Mouse (Mus musculus) WW6 (cell line): Measurements from ENCODE around the gene Snapc2.
"Not testable (repeated sequence)": the region's sequence is repeated elsewhere in the genome, so short reads cannot be mapped to it uniquely, and the experiment has no call there.

Experiments used
- DNase-seq: peaks from one replicate; pipeline ENCODE4 v3.0.0-alpha.2; 2013; ENCODE audit warnings: low read depth, low spot score

The Snapc2 gene

DNA sequence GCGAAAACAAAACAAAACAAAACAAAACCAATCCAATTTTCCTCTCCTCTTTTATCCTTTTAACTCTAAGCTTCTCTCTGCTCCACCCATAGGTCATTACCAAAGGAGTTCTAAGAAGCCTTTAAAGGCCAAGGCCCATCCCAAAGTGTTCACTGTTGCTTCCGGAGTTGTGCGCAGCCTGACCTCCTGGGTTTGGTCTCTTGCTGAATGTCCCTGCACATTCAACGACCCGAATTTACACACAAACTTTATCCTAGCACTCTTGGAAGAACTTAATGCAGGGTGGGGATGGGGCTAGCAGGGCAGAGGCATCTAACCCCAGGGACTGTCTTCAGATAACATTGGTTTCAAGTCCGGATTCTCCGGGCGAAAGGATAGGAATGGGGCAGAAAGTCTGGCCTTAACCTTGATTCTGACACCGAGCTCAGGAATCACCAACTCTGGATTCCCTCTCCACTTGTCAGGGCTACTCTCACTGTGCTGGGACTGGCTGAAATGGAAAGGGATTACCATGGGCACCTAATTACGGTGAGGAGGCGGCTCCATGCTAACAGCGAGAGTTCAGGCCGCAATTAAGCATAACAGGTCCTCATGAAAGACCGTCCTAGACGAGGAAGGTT, 15.0 kb upstream of the Snapc2 start:
- no peak for DNase-seq

DNA sequence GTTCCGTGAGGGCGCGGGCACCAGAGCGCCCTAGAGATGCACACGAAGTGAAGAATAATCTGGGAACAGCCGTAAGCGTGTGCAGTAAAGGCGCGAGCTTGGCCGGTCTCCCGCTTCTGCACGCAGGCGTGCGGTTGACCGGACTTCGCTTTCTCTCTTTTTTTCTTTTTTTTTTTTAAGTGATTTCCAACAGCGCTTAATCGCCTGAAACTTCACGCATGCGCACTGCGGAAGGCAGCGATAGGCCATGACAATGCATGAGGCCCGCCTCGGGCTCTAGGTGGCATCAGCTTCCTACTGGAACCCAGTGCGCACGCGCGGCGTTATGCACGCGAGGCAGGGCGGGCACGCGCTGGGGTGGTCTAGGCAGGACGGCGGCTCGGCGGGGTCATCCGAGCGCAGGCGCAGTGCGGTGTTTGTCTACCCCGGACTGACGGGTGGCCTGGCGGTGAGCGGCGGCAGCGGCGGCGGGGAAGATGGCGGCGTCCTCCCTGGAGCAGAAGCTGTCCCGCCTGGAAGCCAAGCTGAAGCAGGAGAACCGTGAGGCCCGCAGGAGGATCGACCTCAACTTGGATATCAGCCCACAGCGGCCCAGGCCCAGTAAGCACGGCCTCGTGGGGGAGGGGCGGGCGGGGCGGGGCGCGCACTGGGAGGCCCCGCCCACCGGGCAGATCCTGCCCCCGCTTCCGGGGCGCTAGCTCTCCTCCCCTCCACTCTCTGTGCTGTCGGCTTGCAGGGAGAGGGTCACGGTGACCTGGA, 14.3 kb upstream of the Snapc2 start, which contains the start of the genes Map2k7 and Gm49320:
TSS of gene Map2k7 (plus strand) at position 307 of the 759 bp plus-strand sequence.
TSS of gene Gm49320 (plus strand) at position 432 of the 759 bp plus-strand sequence.
- DNase-seq: peak; percentile 100

DNA sequence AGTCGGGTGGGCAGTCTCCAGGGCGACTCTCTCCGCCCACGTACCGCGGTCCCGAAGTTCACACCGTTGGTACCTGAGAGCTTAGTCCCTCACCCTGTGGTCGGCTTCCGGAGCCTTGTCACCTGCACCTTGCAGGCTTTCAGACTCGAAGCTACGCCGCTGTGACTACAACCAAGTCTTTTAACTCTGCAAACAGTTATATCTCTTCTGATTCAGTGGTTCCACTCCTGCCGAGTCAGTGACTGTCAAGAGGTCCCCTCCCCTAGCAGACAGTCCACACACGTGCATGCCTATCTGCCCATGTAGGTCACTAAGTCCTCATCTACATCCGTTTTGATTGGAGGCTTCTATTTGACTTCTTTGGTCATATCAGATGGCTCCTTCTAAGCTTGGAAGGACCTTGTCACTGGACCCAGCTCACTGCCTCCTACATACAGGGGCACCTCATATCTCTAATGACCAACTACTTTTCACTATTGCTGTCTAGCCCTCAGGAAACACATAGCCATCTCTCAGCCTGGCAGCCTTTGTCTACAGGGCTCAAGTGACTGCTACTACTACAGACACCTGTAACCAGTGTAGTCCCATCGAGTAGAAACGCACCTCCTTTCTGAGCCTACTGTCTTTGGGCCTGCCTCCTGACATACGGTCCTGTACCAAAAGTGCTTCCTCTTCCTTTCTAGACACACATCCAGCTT, 13.5 kb upstream of the Snapc2 start:
- no peak for DNase-seq

DNA sequence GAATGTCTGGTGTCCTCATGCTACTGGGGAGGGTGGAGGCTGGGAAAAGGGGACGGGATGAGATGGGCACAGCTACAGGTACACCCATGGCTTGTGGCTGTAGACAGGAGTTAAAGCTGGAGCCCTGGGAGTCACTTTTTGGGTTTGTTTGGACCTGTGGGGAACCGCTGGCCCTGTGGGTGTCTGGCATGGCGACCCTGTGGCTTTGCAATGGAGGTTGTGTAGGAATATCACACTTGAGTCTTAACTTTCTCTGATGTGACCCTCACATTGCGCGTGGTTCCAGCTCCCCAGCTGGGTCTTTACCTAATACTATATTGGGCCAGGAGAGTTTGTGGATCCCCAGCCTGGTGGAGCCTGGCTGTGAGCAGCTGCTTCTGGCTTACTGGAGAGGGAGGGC, 7.8 kb upstream of the Snapc2 start:
- no peak for DNase-seq

DNA sequence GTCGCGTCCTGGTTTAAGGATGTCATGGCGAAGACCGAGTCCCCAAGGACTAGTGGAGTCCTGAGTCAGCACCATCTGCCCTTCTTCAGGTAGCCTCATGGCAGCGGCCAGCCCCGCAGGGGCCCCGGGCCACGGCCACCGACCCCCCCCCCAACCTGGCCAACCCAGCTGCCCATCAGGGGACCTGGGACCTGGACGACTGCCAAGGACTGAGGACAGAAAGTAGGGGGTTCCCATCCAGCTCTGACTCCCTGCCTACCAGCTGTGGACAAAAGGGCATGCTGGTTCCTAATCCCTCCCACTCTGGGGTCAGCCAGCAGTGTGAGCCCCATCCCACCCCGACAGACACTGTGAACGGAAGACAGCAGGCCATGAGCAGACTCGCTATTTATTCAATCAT, 7.1 kb upstream of the Snapc2 start:
- DNase-seq: no peak

DNA sequence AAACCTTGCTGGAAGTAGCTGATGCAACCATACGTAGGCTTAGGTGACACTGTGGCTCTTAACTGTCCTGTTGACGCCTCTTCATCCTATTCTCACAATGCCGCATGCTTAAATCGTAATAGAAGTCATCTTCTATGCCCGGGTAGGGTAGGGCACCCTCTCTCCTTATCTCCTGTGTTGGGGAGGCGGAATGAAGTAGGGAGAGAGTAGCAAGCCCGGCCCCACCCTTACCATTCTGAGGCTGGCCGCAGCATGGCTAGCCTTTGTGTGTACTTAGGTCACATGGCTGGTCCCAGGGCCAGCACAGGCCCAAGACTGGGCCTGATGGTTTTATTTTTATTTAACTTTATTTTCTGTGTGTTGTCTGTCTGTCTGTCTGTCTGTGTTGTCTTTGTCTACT, 5.6 kb upstream of the Snapc2 start:
- DNase-seq: no peak

DNA sequence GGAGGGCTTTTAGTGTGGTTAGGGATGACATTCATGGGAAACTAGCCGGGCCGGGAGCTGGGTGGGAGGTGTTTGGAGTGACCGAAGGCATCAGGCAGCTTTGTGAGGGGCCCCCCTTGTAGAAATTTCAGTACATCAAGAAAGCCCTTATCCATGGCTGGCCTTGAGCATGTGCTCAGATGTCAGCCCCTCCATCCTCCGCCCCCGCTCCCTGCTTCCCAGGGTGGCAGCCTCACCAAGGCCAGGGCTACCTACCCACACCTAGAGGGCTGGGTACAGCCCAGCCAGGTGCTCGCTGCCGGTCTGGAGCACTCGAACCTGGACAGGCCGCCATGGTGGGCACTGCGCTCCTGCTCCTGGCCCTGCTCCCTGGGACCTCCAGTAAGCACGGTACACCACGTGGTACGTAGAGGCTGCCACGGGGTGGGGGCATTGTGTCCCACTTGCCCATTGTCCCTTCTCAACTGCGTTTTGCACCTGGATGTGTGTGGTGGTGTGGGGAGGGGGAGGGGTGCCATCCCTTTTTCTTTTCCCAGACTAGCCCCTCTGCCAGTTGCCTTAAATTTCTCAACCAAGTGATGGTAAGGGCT, 4.8 kb upstream of the Snapc2 start, which contains the start of gene Tgfbr3l:
TSS of gene Tgfbr3l (plus strand) at position 264 of the 590 bp plus-strand sequence.
- no peak for DNase-seq

DNA sequence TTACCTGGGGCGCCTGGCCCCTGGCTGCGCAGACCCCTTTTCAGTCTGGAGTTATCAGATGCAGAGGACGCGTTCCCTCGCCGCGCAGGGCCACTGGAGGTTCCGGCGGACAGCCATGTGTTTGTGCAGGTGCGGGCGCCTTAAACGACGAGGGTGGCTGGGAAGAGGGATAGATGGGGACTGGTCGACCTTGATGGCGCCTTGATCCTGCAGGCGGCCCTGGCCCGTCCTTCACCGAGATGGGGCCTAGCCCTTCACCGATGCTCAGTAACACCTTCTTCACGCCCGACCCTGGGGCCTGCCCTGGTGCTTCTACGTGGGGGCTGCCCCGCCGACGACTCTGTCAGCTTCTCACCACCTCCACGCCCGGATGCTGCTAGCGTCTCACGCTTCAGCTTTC, 3.7 kb upstream of the Snapc2 start:
- DNase-seq: no peak

DNA sequence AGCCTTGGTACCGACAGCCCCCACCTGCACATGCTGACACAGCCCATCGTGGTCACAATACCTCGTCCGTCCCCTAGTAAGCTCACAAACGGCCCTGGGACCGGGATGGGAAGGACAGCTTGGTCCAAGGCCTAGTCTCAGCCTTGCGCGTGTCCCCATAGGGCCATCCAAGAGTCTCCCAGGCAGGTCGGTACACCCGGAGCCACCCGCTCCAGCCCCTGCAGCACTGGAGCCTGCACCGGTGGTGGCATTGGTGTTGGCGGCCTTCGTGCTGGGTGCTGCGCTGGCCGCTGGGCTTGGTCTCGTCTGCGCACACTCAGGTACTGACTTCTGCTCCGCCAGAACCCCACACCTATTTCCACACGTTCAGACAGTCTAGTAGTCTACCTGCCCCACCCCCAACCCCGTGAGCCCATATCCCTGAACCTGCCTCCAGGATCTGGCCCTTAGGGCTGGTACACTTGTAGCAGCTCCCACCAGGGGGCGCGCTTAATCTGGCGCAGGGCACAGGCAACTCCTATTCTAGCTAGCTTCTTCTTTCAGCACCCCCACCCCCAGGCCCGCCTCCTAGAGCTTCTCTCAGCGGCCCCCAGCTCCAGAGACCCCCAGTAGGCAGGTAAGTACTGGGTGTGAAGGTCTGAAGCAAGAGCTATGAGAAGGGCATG, 2.4 kb upstream of the Snapc2 start:
- DNase-seq: peak; percentile 89

DNA sequence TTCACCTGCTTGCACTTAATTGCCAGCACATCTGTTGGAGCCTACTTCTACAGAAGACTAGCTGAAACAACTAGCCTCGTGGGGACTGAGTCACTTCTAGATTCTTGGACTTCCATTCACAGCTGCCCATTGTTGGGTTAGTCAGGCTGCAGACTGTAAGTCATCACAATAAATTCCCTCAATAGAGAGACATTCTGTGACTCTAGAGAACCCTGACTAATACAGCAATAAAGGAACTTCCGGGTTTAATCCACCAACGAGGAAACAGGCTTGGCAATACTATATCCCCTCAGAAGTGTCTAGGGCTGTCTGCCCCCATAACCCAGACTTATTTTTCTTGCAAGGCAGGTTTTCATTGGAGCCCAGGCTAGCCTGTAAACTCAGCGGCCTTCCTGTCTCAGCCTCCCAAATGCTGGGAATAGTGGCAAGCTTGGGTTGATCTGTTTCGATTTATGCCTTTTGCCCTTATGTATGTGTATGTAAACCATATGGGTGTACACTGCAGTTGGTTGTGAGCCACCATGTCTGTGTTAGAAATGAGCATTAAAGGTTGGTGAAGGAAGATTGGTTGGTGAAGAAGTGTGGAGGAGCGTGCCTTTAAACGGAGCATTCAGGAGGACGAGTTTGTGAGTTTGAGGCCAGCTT, 642 bp upstream of the Snapc2 start:
- DNase-seq: no peak

DNA sequence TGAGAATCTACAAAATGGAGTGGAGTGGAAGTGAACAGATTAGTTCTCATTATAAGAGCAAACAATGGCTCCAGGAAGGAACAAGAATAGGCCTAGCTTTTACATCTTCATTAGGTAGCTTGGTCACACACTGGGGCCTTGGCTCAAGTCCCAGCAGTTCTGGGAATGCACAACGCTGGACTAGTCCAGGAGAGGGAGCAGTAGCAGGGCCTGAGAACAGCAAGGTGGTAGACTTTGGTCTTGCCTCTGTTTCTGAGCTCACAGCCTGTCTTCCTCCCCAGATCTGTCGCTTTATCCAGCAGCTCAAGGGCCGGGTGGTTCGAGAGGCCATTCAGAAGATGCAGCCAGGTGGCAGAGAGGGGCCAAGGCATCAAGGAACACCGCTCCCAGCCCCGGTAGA, 1.1 kb downstream of the Snapc2 start:
- DNase-seq: no peak

DNA sequence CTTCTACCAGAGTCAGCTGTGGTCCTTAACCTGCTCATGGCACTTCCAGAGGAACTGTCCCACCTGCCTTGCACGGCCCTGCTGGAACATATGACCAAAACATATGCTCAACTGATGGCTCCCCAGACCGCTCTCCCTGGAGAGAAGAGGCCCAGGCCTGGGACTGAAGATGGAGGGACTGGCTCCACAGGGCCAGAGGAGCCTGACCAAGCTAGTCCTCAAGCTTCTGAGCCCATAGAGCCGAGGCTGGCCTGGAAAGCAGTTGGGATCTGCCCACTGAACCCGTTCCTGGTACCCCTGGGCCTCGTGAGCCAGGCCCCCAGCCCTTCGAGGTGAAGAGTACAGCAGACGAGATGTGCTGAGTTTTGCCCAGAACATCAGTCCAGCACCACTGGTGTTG, 2.6 kb downstream of the Snapc2 start:
- DNase-seq: not testable (repeated sequence)

DNA sequence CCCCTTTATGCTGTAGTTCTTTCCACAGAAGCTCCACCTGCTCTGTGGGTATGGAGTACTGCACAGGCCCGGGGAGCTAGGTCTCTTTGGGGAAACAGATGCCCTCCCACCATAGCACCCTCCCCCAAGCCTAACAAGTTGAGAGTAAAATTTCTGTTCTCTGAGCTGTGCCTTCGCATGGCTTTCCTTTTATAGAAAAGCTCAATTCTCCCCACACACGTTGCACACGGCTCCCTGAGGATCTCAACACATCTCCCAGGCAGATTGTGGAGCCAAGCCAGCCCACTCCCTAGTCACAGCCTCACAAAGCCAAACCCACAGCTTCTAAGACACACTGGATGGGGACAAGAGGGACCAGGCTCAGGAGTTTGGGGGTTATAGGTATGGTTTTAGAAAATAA, 4.0 kb downstream of the Snapc2 start:
- DNase-seq: no peak

DNA sequence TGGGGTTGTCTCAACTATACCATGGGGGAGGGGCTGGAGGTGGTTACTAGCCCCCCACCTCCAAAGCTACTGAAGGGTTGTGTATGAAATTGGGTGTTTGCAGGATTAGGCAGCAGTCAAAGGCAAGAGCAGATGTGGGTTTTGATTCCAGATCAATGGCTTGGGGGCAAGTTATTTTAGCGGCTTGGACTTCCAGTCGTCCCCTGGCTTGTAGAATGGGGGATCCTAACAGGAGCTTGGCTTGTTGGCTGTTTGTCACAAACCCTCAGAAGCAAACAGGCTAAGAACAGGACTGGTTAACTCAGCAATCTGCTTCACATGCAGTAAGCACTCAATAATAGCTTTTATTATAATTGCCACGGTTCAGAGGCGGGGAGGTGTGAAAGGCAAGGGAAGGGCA, 4.5 kb downstream of the Snapc2 start:
- DNase-seq: no peak

DNA sequence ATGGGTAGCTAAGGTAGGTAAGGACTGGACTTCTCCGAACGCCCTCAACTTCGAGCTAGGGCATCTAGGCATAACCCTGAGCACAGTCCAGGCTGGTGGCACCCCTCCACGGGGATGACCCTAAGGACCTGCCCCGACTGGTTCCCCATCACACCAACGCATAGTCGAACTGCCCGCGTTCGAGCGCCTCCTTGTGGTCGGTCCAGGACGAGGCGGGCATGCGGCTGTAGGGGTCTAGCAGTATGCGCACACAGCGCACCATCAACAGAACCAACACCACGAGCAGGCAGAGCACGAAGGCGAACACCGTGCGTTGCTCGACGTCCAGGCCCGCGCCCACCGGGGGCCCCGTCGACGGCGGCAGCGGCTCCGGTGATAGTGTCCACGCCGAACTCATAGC, 5.4 kb downstream of the Snapc2 start:
- no peak for DNase-seq

DNA sequence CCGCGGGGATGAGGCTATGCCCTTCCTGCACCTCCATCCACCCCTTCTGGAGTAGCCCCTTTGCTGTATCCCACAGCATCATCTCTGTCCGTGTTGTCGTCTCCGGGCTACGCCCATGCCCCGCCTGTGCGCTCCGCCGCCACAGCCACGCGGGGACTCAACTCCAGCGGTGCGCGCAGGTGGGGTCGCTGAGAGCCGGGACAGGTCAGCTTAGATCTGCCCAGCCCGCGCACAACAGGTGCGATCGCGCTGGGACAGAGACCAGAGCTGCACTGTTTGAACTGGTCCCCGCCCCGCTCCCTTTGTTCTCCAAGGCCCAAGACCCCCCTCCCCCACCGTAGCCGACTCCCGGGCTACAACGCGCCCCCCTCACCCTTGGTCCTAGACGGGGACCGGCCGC, 5.8 kb downstream of the Snapc2 start:
- DNase-seq: no peak

DNA sequence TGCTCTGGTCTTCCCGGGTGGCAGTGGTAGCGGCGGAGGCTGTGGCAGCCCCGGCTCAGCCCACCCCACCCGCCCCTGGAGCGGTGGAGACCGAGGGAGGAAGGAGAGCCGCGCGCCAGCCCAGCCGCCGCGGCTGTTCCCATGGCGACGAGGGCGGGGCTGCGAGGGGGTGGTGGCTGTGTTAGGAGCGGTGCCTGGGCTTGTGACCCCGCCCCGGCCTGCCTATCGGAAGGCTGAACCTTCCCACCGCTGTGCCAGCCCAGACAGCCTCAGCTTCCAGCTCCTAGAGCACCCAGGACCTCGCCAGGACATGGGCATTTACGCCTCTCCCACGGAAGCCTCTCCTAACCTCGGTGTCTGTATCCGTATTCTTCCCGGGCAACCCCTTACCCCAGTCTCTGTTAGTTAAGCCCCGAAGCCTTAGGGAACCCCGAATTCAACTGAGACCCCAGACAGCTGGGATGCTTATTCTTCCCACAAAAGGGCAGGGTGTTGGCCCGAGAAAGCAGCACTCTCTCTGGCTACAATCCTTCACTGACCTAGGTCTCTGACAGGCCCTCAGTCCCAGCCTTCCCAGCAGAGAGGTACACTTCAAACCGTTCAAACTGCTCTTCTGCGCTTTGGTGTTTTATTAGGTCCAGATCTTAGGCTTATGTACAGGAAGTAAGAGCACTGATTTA, 6.4 kb downstream of the Snapc2 start, which contains the start of gene Ctxn1:
TSS of gene Ctxn1 (minus strand) at position 150 of the 680 bp plus-strand sequence.
- DNase-seq: peak; percentile 93

DNA sequence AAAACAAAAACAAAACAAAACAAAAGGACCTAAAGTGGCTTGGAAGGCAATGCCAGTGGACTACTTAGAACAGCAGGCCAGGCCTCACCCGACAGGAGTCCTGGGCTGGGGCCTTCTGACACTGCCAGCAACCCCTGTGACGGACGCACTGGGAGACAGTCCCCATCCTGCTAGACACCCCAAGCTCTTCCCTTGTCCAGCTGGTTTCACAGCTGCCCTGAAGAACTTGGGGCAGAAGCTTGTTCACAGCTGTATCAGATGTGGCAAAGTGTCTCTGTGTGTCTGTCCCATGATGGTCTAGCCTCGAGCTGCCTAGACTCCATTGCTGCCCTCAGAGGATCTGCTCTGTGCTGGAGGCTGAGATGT, 6.9 kb downstream of the Snapc2 start:
- no peak for DNase-seq

DNA sequence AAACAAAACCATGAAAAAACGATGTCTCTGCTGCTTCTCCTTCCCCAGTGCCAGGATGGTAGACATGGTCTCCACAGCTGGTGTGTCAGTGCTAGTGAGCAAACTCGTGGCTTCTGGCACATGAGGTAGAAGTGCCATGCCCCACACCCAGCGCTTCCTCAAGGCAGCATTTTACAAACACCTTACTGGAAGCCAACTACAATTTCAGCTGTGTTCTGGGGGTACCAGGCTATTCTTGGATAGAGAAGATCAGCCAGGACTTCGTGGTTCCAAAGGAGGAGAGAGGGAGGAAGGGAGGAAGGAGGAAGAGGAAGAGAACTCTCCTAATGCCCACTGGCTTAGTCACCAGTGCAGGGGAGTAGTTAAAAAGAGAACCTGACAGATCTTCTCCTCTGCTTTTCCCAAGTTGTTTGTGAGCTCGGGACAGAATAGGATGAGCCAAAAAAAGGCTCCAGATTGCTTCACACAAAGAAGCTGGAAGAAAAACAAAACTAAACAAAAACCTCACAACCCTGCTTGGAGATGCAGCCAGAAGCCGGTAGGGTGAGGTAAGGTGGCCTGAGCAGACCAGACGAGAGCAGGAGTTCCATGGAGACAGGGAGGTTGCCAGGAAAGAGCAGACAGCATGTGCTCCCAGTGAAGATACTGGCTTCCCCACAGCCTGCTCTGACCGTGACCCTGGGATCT, 10.4 kb downstream of the Snapc2 start:
- no peak for DNase-seq
